Mouse (Mus musculus): Measurements from ENCODE around the gene Zkscan17.

Zkscan17 gene

DNA sequence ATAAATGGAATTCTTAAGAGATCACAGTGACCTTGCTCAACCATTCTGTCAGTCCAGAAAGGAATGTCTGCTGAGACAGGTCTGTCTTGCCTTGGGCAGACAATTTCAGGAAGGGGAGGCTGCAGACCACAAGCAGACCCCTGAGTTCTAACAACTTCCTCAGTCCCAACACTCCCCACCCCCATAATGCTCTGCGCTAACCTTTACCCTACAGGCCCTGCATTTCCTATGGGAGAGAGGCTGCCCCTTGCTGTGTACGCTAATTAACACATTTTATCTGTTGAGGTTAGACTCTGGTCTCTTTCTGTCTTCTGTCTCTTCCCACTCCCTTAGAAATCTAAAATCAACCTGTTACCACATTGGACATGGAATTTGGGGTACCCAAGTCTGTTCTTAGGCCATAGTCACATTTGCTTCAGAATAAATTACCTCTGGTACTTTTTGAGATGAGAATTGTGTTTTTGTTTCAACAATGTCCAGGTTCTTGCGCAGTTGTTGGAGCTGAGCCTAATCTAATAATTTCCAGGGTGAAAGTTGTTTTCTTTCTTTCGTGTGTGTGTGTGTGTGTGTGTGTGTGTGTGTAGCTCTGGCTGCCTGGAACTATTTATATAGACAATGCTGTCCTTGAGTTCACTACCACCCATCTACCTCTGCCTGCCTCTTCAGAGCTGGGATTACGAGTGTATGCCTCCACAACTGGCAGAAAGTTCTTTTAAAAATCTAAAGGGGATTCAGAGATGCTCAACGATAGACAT is 6.6 kb downstream of the Zkscan17 start:
- no peak for DNase-seq (ENCODE audit: low read depth, low spot score)

DNA sequence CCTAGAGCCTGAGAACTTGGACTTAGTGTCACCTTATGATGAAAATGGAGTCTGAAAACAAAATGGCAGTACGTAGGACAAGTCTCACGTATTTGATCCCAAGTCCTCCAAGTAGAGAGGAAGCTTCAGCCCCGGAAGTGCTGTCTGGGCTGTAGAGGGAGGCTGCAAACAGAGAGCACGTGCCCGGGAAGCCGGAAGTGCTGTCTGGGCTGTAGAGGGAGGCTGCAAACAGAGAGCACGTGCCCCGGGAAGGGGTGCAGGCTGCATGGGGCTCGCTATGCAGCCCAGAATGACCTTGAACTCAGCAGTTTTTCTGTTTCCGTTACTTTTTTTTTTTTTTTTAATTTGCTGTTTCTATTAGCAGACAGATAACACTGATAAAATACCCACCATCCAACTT is 8.3 kb downstream of the Zkscan17 start:
- no peak for DNase-seq (ENCODE audit: low read depth, low spot score)

DNA sequence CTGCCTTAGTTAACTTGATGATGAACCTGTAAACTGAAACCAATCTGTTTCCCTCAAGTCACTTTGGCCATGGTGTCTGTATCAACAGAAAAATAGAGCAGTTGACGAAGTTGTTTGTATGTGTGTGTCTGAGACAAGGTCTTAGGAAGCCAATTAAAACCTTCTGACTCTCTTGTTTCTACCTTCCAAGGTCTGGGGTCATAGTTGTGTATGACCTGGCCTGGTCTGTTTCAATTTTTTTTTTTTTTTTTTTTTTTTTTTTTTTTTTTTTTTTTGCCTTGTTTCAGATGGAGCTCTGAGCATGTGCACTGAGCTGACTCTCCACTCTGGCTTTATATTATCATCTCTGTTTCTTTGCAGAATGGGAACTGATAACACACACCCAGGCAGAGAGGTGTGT is 9.1 kb downstream of the Zkscan17 start:
- no peak for DNase-seq (ENCODE audit: low read depth, low spot score)

DNA sequence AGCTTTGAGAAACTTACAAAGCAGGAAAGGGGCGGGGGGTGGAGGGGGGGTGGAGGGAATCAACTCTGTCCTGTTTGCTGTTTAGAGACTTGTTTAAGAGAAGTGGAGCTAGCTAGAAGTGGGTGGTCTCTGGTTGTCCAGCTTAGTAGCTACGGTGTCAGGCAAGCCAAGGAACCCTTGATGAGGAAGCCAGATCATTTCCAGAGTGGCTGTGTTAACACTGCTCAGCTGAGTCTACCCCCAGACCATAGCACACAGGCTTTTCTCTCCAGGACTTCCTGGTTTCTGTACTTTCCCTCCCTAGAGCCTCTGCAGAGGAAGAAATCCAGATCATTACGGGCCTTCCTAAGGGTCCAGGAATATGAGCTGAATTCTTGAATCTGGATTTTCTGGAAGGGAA is 11.8 kb downstream of the Zkscan17 start:
- DNase-seq (ENCODE audit: low read depth, low spot score) = no peak

DNA sequence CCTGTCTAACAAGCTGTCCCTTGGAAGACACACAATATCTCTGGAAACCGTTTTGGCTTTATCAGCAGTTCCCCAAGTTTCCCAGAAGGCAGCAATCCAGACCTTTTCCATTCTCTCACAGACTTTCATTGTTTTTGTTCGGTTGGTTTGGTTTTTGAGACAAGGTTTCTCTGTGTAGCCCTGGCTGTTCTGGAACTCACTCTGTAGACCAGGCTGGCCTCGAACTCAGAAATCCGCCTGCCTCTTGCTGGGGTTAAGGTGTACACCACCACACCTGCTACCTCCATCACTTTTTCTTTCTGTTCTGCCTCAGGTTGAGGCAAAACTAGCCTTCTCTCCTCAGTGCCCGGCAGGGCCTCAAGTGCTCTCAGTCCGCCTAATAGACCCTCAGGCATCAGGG is 12.2 kb downstream of the Zkscan17 start:
- no peak for DNase-seq (ENCODE audit: low read depth, low spot score)

DNA sequence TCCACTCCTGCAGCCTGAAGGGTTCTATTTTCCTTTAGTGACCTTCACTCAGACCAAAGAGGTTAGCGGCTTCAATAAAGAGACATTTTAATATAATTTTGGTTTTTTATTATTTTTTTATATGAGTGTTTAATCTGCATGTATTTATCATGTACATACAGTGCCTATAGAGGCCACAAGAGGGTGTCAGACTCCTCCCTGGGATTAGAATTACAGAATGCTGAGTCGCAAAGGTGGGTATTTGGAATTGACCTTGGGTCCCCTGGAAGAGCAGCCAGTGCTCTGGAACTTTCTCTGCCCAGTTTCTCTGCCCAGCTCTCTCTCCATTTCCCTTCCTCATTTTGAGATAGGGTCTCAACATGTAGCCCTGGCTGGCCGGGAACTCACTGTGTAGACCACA is 13.0 kb downstream of the Zkscan17 start:
- DNase-seq (ENCODE audit: low read depth, low spot score) = no peak

DNA sequence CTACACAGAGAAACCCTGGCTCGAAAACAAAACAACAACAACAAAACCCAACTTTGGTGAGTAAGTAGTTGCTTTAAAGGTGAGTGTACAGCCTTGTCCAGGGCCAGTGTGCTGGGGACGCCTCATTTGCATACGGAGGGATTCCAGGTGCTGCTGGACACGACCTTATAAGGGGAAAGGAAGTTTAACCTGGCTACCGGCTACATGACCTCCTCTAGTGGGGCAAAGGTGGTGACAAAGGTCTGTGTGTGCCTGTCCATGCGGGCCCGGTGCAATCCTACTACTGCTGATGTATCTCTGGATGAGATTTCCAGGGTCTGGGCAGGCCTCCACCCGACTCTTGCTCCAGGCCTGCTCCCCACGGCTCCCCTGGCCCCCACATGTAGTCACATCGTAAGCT is 13.8 kb downstream of the Zkscan17 start:
- no peak for DNase-seq (ENCODE audit: low read depth, low spot score)

DNA sequence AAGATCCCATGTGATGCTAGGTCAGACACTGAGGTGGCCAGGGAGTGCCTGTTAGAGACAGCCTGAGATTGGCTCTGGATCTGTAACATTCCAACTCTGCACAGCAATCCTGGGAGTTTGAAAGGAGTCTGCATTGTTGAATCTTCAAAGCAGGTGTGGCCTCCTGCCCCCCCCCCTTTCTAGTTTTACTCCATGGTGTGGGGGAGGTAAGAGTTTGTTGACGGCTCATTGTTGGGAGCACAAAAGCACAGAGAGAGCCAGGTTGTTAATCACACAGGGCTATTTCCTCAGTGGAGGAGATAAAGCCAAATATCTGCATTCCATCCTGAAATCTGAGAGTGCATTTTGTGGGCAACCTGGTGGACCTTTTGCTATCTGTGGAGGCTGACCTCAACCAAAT is 15.0 kb downstream of the Zkscan17 start:
- no peak for DNase-seq (ENCODE audit: low read depth, low spot score)

DNA sequence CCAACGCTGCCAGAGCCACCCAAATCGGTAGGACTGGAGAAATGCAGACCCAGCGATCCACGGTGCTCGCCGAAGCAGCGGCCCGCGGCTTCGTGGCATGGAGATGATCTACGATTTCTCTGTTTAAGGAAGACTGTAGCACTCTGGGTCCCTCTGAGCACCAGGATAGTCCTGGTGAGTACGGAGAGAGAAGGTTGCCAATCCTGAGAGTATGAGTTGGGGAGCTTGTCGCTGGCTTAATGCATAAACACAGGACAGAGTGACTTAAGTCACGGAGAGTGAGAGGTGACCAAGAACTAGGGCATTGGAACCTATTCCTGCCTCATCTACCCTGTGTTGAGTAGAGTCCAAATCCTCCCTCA is 19.9 kb downstream of the Zkscan17 start:
- no peak for DNase-seq (ENCODE audit: low read depth, low spot score)

DNA sequence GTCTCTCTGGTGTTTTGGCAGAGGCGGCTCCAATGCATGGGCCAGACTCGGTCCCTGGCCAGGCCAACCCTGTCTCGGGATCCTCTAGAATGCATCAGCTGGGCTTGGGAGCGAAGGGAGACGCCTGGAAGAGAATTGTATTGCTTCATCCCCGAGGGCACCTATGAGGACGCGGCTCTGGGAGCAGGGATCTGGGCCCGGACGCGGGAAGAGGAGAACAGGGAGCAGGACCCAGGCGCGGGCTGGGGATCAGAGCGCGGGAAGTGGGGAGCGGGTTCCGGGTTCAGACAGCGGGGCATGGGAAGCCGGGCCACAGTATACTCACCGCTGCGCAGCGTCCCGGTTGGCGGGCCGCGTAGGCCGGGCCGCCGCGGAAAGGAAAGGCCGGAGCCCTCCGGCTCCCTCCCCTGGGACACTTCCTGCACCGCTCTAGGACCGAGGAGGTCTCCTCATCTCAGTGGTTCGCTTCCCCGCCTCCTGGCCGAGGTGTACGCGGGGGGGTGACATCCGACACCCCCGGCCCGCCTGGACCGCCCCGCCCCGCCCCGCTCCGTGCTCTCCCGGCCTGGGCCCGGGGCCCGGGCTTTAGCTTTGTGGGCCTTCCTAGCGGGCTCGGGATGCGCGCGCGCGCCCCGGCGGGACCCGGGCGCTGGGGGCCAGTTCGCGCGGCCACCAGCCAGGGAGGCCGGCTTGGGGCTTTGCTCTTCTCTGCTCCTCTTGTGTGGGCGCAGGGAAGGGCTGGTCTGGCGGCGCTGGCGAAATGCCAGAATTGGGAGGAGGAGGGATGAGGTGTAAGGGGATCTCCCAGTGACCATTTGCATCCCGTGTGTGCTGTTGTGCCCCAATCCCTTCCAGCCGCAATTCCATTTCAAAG is 20.5 kb downstream of the Zkscan17 start:
- DNase-seq (ENCODE audit: low read depth, low spot score) = peak; percentile 80

DNA sequence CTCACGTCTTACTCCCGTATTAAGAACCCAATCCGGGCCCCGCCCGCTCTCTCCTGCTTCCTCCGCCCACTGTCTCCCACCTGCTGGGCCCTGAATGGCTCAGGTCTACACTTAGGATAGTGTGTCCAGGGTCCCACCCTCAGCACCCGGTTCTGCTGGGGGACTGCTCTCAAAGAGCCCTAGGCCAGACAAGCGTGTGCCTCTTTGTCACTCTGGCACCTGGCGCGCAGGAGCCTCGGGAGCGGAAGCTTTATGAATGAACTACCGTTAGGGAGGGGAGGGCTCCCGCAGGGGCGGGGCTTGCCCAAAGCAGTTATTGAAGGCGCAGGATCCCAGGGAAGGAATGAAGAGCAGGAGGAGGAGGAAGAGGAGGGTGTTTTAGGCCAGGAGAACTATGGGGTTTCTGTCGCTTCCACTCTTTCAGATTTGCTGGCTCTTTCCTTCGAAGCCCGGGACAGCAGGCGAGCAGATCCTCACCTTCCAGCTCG is 21.2 kb downstream of the Zkscan17 start:
- DNase-seq (ENCODE audit: low read depth, low spot score) = no peak

DNA sequence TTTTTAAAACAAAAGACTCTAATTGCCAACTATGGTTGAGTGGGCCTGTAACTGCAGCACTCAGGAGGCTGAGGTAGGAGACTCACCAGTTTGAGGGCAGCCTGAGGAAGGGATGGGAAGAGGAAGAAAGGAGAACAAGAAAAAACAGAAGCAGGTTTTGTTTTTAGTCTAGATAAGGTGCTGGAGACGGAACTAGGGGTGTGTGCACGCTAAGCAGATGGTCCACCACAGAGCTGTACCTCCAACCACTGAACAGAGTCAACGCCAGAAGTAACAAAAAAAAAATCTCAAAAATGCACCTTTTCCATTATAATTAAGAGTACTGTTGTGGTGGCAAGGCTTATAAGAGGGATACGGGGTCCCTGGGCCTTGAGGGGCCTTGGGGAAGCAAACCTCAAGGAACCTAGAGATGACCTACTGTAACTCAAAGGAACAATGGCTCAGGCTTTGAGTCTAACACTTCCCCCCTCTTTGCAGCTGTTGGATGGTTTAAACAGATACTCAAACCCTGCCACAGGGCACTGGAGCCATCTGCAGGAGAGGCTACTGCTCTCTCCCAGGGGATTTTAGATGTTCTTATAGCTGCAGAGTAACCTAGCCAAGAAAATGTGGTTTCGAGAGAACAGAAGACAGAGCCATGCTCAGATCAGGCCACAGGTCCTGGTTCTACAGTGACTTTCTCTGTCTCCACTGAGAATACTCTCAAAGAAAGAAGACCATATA is 24.4 kb downstream of the Zkscan17 start:
- no peak for DNase-seq (ENCODE audit: low read depth, low spot score)

DNA sequence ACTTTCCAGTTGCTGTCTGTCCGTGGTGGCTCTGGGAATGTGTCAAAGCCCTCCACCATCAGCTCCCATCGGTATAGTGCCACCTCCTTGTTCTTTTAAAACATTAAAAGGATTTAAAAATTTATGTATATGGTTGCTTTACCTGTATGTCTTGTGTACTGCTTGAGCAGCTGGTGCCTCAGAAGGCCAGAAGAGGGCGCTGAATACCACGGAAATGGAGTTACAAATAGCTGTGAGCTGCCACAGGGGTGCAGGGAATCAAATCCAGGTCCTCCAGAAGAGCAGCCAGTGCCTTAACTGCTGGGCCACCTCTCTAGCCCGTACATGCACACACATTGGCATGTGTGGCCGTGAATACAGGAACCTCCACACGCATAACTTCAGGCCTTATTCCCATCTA is 28.8 kb downstream of the Zkscan17 start:
- DNase-seq (ENCODE audit: low read depth, low spot score) = no peak

DNA sequence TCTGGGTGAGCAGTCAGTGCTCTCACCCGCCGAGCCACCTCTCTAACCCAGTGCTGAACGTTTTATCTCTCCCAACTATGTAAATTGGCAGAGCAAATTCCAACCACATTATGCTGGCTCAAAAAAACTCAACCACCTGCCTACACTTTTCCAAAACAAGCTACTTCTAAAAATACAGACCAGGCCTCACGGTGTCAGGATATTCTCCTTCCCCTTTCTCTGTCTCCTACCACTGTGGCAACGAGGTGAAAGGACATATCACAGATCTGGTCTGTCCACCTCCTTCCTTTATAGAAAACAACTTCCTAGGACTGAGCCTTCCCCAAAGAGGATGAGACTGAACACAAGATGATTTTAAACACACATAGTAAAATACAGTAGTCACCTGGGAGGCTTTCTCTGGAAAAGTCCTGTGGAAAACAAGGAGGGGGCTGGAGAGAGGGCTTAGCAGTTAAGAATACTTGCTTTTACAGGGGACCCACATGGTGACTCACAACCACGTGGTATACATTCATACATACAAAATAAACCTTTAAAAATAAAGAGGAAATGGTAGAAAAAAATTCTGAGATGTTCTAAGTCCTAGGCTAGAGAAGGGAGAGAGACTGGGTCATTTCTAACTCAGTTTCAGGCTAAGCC is 29.8 kb downstream of the Zkscan17 start:
- DNase-seq (ENCODE audit: low read depth, low spot score) = no peak

DNA sequence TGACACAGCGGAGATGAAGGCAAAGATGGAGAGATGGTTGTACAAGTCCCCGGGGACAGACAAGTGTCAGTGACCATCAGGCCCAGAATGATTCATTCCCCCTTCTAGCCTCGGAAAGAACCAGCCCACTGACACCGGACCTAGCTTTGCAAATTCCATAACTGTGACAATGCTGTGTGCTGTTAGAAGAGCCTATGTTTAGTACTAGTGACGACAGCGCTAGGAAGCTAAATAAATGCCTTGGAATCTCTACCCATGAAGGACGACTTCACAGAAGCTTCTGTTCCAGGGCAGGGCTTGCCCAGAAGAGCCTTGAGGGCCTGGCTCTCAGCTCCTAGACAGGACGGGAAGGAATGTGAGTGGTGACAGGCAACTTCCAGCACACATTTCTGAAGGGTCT is 40.3 kb downstream of the Zkscan17 start:
- DNase-seq (ENCODE audit: low read depth, low spot score) = no peak

DNA sequence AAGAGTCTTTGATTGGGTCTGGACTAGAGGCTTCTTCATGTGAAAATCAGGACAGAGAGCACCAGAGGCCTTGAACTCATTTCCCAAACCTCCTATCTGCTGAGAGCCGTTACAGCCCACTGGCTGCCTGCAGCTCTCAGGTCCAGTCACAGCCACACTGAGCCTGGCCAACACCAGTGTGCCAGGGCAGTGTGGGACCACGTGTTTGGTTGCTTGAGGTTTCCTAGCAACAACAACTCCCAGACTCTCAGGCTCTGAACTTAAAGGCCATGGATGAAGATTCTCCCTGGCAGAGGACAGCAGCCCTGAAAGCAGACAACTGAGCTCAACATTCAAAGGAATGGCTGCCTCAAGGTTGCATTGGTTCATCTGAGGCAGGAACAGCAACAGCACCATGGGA is 40.9 kb downstream of the Zkscan17 start:
- DNase-seq (ENCODE audit: low read depth, low spot score) = no peak

DNA sequence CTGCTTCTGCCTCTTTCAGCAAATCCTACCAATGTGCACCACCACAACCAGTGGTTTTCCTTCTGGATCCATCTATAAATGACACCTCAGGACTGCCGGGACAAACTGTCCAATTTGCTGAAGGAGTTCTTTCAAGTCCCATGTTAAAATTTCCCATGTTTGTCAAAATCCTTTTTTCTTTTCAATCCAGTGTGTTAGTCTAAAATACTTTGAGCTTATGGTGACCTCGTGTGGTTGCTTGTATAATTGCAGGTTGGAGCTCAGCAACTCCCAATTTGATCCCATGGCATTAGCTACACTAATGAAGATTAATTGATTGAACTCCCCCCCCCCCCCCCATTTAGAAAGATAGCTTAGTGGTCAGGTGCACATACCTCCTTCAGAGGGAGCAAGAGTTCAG is 43.3 kb downstream of the Zkscan17 start:
- no peak for DNase-seq (ENCODE audit: low read depth, low spot score)

DNA sequence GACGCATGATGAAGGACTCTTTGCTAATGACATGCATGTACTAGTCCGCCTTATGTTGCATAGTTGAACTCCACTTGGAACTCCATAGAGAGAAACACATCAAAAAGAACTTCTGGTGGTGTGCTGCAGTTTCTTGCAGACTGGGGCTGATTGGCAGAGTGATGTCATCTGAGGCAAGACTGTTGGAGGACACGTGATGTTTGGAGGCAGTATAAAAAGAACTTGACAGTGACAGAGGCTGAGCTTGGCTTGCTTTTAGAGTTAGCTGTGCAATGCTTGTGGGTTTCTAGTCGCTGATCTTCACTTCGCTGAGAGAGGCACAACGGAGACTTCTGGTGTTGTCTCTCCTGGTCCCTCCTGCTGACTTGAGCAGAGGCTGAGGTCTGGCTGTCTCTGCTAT is 49.3 kb downstream of the Zkscan17 start:
- DNase-seq (ENCODE audit: low read depth, low spot score) = no peak

DNA sequence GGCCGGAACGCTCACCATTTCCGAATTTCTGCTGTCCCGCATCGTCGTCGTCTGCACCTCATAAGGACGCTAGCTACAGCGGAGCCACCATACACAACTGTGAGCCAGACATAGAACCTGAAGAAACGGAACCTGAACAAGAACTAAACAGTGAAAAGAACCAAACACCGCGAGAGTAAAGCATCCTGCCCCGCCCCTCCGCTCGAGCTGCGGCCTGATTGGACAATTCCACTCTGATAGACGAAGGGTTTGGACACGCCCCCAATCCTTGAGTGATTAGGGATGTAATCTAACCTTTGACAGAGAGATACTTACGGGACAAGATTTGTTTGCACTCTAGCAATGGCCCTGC is 54.2 kb downstream of the Zkscan17 start, which contains the start of gene Zfp867:
Gene Zfp867, minus strand, starts transcription at position 149 of the 352 bp plus-strand sequence.
- DNase-seq (ENCODE audit: low read depth, low spot score) = peak; percentile 77

DNA sequence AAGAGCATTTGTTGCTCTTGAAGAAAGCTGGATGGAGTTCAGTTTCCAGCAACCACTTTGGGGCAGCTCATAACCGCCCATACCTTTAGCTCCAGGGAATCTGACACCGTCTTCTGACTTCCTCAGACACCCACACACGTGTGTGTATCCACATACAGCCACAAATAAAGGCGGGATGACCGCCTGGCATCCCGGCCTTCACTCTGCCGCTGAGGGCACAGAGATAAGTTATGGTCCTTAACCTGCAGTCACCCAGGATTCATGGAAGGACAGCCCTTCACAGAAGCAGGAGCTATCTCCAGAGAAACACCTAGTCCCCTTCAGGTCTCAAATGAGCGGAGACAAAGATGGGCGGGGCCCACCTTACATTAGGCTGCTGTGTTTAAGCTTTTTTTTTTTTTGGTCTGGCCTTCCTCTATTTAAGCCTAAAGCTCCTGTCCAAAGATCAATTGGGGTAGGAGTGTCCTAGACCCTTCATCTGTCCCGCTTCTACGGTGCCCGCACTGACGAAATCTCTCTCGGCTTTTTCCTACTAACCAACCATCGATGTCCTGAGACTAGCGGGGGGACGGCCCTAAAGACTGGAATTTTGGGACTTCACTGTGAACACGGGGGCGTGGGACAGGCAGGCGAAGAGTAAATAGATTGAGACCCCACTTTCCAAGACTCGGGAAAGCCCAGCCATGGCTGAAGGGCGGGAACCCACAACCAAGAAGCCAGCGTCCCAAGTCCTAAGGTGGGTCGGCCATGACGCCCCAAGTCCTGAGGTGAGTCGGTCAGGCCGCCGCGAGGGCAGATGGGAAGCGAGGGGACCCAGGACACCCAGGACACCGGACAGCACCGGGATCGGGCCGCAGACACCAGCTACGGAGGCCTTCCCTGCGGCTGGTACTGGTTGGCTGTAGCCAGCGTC is 54.9 kb downstream of the Zkscan17 start:
- no peak for DNase-seq (ENCODE audit: low read depth, low spot score)

DNA sequence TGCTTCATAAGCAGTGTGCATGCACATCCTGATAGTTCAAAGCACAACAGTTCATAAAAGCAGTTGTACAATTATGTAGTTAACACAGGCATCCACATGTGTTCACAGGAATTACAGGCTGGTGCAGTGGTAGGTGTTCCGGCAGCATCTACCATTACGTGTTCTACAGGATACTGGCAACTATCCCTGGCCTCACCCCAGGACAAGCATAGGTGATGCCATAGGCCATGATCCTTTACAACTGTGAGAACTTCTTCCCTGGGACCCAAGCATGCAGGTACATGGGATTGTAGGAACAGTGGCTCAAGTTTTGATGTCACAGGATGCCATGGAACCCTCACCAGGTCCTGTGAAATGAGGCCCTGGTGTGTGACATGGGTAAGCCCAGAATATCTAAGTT is 66.1 kb downstream of the Zkscan17 start:
- no peak for DNase-seq (ENCODE audit: low read depth, low spot score)

Measured in retina, adult 2 months (tissue).